Comparison of ENCODE assay signal across 9 mouse cellular contexts in the genomic region with DNA sequence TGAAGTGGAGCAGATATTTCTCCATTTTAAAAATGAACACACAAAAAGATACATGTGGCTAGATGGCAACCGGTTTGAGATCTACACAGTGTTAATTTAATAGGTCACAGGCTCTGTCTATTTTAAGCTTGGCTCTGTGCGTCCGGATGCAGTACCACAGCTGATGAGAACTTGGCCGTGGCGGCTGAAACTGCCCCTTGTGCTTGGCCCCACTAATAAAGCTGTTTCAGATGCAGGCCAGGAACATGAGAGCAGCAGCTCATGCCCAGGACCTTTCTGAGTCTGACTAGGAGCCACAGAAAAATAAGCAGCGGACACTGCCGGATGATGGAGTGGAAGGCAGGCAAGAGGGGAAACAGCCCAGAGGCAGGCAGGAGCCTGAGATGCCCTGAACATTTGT. TPM values are rescaled to one million over a fixed set of nuclear protein-coding genes. Genes with fewer than 3 reads are reported as not detected.
DNase-seq lines count a peak whose midpoint lies in the region; ATAC-seq and TF ChIP-seq lines count a peak whose summit lies in the region.
"Had no signal": no experiment of that assay in that cellular context is flagged by ENCODE, and none has a peak within 500 bp of the region (broad histone marks: within the 10 kb centered on the region; RNA-seq: fewer than 3 reads in every experiment).

No protein-coding gene starts in this region.

- no peak for TF ChIP-seq CTCF in gastrocnemius, adult 2 months (IDR thresholded peaks at IDR 0.05)

- peak overlapping the region; percentile 26 for H3K4me3 ChIP-seq in gastrocnemius, adult 2 months

- peak overlapping the region; percentile 85 for H3K27ac ChIP-seq in gastrocnemius, adult 2 months

- intact Hi-C loops in gastrocnemius, adult 2 months (cut with DNase I), result loop anchor here (2.0 kb wide), 1 partner anchor 42 kb away; no protein-coding TSS in a partner anchor

- DNase-seq in frontal cortex, postnatal 25 days (ENCODE audit: low spot score in 2 of 2), result no peak
- peak; percentile 50 for DNase-seq in Muller cell, postnatal 12 days (ENCODE audit: inconsistent ontology term)
- peak; percentile 87 for DNase-seq in gastrocnemius, adult 2 months
- DNase-seq in layer of hippocampus, adult 8-10 months (ENCODE audit: low spot score in 2 of 2), result peak; percentile 35 to 43
- no peak for DNase-seq in embryo, embryonic 9.5 days (ENCODE audit: extremely low spot score)
- no peak for DNase-seq in lung, postnatal 25 days (ENCODE audit: low spot score)
- no peak for DNase-seq in adrenal gland, postnatal 36 days
- DNase-seq: liver, postnatal 0 days had no signal

- ATAC-seq in frontal cortex, adult (ENCODE audit: low TSS enrichment), result peak; percentile 76
- ATAC-seq: liver, postnatal 0 days had no signal

RNA-seq across cellular contexts. Expression of a gene that starts 43.1 kb away (rescaled TPM):
- 100 to 1,000 TPM in 1 of 2 experiments, 10 to 100 TPM in 1; 97.8 to 113 TPM for total RNA-seq in gastrocnemius, adult 2 months (2021)
- total RNA-seq in layer of hippocampus, adult 8-10 months (2022), result 10 to 100 TPM; 38.0 to 46.2 (median 38.4) TPM
- 10 to 100 TPM; 47.5 to 54.7 TPM for total RNA-seq in adrenal gland, postnatal 36 days (2021)

Comparison
In these comparisons a context has a peak if more than half of its experiments do, and no peak if none do; other contexts are left out.
1. DNase-seq: peak in Muller cell, postnatal 12 days (single experiment), gastrocnemius, adult 2 months (single experiment) and layer of hippocampus, adult 8-10 months (2 of 2); none in frontal cortex, postnatal 25 days (0 of 2), embryo, embryonic 9.5 days (single experiment), lung, postnatal 25 days (single experiment) and adrenal gland, postnatal 36 days (0 of 2).